Mouse (Mus musculus): ENCODE data around the gene Ccl17.
A peak's percentile ranks its signal among the peaks of the same experiment; 100 is the strongest.

Gene Ccl17

DNA sequence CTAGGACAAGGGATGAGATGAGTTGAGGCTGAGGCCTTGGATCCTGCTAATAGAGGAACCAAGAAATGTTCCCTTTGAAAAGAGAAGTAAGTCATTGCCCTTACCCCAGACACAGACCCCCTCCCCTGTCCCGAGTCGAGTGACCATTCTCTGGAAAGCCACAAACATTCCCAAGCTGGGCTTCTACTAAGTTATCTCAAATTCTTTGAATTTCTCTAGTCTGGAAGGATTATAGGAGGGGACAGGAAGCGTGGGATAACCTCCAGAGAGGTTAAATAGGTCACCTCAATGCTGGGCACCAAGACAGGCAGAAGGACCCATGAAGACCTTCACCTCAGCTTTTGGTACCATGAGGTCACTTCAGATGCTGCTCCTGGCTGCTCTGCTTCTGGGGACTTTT is at the start of gene Ccl17:
TSS of gene Ccl17 (plus strand) at position 301 of the 400 bp plus-strand sequence.
- DNase-seq (ENCODE audit: low spot score), result no peak

DNA sequence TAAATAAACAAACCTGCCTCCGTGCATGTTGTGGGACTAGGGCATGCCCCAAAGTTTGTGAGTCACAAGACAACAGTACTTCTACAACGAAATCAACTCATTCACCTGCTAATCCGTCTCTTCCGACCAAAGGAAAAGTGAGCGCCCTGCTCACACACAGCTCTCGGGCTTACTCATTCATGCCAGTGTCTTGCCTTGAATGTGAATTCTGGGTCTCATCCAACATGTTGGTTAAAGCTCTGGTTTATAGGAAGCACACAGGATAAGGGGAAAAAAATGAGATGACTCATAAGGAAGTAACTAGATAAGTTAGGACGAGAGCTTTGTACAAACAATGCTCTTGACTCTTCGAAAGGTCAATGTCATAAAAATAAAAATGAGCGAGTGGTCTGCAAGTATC is 43.2 kb upstream of the Ccl17 start:
- DNase-seq (ENCODE audit: low spot score), result no peak

DNA sequence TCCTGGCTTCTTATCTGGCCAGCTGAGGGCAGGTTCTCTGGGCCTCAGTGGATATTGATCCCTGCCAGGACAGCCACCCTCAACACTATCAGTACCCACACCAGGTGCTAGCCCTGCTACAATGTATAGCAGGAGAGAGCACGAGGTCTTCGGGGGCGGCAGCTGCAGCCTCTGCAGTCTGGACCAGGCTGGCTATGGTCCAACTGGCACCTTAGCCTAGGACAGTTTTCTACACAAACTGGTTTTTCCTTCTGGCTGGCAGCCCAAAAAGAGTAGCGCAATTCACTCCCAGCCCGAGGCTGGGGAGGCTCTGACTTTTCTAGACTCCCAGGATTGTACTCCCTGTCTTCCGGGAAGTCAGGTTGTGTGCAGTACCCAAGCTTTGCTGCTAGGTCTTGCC is 39.3 kb upstream of the Ccl17 start:
- DNase-seq (ENCODE audit: low spot score), result peak; percentile 89

DNA sequence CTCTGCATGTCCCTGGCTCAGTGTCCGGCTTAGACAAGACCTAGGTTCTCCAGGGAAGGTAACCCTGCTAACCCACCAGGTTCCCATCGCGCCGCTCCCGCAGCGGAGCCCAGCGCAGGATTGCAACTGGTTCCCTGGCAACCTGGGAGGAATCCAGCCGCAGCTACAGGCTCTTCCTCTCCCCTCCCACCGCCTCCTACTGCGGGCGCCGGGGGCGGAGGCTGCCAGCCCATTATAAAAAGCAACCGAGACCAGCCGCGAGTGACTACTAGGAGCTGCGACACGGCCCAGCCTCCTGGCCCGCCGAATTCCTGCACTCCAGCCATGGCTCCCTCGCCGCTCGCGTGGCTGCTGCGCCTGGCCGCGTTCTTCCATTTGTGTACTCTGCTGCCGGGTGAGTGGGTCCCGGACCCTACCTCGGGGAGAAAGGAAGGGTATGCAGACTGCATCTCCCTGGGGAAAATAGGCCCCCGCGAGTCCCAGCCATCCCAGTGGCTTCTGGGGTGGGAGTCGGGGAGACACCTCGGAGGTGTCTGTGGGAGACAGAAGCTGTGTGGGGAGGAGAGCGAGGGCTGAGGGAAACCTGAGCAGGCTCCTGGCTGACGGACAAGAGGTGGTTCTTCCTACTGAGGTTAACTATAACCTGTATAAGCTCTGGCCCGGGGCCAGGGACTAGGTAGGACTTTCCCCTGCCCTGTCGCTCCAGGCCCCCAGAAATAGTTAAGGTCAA is 38.1 kb upstream of the Ccl17 start, which contains the start of gene Cx3cl1:
TSS of gene Cx3cl1 (plus strand) at position 69 of the 730 bp plus-strand sequence.
- peak; percentile 80 for DNase-seq (ENCODE audit: low spot score)

DNA sequence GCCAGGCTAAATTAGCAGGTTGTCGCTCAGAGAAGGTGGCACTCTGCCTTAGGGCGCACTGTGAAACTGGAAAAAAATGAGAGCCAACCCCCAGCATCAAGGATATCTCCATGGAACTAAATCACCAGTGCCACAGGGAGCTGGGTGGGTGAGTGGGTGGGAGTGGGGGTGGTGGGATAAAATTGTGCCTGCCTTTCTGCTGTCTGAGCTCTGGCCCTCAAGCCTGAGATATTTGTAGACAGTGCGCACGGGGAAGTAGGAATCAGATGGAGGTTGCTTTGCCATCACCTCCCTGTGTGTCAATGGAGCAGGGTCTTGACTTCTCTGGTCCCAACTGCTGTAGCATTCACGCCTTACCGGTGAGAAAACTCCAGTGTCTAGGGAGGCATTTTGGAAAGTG is 37.2 kb upstream of the Ccl17 start:
- DNase-seq (ENCODE audit: low spot score), result no peak

DNA sequence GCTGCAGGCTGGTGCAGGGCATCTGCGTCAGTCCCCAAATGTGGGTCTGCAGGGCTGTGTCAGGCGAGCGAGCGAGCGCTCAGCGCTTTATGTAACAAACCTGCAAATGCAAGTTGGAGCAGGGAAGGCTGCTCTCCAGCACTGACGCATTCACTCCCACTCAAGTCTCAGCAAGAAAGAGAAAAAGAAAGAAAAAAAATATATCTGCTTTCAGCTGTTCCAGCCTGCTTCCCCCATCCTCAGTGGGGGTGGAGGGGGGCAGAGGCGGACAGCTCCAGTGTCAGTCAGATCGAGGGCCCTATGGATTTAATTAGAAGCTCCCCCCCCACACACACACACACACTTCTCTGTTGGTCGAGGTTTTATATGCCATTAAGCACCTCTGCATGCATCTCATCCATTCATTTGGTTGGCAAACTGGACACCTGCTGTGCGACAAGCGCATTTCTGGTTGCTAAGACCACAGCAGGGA is 36.5 kb upstream of the Ccl17 start:
- DNase-seq (ENCODE audit: low spot score), result no peak

DNA sequence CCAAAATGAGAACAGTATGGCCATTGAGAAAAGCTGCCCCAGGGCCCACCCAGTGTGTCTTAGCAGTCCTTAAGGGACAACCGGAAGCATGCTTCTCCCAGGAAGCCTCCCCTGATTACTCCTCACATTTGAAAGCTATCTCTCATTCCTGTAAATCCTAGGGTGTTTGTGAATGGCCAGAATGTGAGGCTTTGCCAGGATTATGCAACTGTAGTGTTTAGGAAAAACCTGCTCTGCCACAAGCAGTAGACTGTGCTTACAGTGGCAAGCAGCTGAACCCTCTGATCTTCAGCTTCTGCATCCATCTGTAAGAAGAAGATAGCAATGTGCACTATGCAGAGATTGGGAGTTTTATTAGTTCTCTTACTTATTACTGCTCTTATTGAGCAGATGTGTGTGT is 35.7 kb upstream of the Ccl17 start:
- DNase-seq (ENCODE audit: low spot score), result no peak

DNA sequence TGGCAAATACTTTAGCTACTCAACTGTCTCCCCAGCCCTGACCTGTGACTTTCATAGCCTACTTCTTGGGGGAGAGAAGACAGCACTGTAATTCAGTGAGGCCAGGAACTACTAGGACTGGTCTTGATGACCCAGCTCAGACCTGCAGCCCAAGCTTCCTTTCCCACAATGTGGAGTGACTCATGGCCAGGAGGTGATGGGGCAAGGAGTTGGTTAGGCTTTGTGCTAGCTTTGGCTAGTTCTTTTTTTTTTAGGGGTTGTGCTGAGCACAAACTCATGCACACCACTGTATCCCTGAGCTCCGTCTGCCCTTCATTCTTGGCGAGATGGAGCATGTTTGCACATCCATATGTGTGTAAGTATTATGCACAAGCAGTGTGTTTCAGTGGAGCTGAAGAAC is 33.9 kb upstream of the Ccl17 start:
- DNase-seq (ENCODE audit: low spot score), result no peak

DNA sequence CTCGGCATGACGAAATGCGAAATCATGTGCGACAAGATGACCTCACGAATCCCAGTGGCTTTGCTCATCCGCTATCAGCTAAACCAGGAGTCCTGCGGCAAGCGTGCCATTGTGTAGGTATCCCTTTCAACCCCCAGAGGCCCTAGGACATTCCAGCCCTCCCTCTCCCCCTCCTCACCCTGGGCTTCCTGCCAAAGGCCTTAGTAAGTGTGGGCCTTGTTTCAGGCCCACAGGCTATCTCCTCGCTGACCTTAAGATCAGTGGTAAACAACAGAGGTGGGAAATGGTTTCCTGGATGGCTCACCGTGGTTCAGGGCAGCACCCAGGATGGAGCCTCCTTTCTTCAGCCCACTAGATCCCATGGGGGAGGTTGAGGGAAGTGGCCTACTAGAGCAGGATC is 32.2 kb upstream of the Ccl17 start:
- DNase-seq (ENCODE audit: low spot score), result no peak

DNA sequence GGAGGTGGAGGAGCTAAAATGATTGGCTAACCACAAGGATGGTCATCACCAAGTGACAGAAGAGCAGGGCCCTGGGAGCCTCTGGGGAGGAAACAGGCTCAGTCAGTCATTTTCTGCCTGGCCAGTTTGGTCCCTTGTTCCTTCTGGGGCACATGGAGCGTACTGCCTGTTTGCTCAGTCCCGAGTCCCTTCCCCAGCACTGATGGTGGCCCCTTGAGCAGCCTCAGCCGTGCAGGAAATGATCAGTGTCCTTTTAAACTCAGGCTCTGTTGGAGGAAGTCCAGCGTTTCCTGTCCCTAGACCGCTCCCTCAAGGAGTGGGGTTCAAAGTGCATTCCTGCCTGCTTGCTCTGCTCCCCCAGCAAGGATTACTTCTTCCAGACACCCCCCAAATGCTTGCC is 31.8 kb upstream of the Ccl17 start:
- no peak for DNase-seq (ENCODE audit: low spot score)

DNA sequence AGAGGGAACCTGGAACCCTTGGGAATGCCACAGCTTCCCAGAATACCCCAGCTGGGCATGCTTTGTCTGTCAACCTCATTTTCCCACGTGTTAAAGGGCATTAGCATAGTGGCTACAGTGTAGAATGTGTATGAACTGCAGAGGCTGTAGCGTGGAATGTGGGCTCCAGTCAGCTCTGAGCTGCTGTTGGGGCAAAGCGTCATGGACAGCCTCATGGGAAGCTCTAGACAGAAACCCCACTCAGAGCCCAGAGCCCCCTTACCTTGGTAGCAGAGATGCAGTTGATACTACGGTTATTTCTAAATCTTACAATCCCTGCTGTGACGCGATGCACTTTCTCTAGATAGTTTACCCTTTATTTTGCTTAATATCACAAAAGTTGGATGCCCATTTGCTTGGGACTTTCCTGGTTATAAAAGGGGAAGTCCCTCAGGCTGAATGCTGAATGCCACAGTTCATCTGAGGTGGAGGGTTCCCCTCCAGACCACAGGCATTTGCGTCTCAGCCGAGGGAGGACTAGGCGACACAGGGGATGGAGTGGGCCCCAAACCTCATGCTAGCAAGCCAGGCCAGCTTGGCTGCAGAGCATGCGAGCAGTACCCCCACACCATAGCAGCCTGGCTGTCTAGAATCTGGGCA is 31.2 kb upstream of the Ccl17 start:
- DNase-seq (ENCODE audit: low spot score), result no peak

DNA sequence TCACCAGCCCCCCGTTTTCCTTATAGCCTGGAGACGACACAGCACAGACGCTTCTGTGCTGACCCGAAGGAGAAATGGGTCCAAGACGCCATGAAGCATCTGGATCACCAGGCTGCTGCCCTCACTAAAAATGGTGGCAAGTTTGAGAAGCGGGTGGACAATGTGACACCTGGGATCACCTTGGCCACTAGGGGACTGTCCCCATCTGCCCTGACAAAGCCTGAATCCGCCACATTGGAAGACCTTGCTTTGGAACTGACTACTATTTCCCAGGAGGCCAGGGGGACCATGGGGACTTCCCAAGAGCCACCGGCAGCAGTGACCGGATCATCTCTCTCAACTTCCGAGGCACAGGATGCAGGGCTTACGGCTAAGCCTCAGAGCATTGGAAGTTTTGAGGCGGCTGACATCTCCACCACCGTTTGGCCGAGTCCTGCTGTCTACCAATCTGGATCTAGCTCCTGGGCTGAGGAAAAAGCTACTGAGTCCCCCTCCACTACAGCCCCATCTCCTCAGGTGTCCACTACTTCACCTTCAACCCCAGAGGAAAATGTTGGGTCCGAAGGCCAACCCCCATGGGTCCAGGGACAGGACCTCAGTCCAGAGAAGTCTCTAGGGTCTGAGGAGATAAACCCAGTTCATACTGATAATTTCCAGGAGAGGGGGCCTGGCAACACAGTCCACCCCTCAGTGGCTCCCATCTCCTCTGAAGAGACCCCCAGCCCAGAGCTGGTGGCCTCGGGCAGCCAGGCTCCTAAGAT is 30.5 kb upstream of the Ccl17 start:
- no peak for DNase-seq (ENCODE audit: low spot score)

DNA sequence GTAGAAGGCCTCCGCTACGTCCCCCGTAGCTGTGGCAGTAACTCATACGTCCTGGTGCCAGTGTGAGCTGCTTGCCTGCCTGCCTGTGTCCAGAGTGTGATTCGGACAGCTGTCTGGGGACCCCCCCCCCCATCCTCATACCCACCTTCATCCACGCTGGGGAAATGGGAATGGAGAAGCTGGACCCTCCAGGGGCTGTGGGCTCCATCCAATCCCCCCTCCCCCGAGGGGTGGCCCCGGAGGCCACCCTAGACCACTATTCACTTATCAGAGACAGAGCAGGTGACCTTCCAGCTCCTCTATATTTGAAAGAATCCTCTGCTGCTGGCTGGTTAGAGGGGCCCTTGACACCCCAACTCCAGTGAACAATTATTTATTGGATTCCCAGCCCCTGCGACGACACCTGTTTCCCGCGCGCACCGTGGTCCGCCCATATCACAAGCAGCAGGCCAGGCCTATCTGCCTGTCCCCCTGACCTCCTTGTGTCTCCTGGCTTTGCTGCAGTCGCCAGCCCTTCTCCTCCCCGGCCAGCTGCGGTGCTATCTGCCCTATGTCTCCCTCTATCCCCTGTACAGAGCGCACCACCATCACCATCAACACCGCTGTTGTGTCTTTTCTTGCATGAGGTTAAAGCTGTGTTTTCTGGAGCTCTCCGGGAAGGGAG is 29.6 kb upstream of the Ccl17 start:
- no peak for DNase-seq (ENCODE audit: low spot score)

DNA sequence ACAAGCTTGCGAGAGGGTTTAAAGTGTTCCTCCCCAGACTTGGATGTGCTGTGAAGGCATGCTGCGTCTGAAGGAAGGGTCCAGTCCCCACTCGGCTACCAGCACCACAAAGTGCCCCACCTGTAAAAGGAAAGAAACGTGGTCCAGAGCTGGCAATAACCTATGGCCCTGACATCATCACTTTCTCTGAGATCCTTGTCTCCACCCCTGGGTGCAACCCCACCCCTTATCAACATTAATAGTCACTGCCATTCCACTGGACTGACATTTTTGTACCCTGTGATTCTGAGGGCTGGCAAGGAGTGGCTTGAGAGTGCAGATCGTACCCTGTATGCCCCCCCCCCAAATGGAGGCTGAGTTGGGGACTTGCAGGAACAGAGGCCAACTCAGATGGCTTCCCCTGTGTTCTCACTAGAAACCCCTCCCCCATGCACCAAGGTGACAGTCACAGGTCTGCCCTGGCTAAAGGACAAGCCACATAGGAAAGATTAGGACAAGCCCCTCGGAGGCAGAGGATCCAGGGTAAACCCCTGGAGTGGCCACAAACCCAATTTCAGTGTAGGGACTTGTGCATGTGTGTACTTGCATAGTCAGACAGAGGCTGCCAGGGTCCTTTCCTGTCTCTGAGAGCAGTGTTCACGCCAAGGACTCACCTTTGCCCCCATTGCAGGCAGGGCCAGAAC is 29.0 kb upstream of the Ccl17 start:
- DNase-seq (ENCODE audit: low spot score), result no peak

DNA sequence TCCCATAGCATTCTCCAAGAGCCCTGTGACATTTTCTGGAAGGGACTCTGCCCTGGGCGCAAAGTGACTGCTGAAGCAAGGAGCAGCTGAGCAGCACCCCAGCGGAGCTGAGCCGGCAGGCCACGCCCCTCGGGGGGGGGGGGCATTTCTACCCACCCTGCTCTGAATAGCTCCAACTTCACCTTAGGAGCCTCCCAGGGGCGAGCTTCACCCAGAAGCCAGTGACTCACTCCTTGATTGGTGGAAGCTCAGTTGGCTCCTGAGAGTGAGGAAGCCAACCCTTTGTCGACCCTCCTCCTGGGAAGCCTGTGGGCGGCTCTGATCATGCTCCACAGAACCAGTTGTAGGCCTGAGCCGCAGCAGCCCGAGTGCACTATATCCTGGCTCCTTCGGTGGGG is 28.4 kb upstream of the Ccl17 start:
- DNase-seq (ENCODE audit: low spot score), result no peak

DNA sequence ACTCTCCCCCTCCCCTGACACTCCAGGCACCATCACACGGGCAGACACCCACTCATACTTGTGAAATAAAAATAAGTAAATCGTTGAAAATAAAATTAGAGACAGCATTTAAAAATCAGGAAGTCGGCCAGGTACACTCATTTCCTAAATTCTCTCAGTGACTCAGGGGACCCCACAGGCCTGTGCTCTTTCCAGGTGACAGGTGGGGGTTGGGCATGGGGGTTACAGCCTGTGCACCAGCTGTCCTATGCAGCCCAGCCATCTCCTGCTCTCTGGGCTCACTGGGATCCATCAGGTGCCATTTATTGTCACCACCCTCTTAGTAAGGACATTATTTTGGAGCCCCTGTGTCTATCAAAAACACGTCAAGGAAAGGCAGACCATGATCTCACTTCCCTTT is 26.4 kb upstream of the Ccl17 start:
- no peak for DNase-seq (ENCODE audit: low spot score)

DNA sequence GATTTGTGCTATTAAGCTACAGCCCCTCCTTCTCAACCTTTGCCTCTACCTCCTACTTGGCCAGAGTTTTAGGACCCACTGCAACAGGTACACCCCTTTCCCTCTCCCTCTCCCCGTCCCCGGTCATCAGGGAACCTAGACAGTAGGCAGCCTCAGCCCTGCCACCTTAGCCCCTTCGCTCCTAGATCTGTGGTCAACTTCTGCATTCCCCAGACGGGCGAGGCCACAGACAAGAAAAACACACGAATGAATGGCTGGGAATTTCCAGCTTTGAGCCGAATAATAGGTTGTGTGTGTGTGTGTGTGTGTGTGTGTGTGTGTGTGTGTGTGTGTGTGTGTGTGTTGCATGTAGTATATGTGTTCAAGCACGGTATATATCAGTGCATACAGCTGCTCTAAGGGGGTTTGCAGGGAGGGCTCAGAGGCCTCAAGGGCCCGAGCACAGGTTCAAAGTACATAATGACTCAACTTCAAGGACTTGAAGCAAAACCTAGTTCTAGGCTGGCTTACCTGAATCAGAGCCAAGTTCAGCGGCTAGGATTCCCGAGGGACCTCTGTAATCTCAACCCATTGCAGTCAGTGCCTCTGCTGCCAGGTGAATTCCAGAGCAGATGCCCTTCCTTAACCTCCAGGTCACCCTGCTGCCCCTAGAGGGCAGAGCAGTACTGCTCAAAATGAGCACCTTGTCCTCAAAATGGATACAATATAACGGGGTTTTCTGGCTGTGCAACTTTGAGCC is 24.8 kb upstream of the Ccl17 start:
- peak; percentile 81 for DNase-seq (ENCODE audit: low spot score)

DNA sequence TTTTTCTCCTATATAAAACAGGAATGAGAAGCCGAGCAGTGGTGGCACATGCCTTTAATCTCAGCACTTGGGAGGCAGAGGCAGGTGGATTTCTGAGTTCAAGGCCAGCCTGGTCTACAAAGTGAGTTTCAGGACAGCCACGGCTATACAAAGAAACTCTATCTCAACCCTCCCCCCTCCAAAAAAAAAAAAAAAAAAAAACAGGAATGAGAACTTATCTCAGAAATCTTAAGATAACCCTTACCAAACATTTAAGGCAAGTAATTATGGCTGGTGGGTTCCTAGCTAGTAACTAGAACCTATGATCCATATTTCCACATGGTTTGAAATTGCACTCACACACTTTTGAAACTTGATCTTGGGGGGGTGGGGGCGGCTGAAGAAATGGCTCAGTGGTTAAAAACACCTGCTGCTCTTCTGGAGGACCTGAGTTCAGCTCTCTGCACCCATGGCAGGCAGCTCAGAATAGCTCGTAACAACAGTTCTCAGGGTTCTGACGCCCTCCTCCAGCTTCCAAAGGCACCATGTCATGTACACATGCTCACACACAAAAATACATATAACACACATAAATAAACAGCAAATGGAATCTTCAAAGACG is 24.2 kb upstream of the Ccl17 start:
- no peak for DNase-seq (ENCODE audit: low spot score)

DNA sequence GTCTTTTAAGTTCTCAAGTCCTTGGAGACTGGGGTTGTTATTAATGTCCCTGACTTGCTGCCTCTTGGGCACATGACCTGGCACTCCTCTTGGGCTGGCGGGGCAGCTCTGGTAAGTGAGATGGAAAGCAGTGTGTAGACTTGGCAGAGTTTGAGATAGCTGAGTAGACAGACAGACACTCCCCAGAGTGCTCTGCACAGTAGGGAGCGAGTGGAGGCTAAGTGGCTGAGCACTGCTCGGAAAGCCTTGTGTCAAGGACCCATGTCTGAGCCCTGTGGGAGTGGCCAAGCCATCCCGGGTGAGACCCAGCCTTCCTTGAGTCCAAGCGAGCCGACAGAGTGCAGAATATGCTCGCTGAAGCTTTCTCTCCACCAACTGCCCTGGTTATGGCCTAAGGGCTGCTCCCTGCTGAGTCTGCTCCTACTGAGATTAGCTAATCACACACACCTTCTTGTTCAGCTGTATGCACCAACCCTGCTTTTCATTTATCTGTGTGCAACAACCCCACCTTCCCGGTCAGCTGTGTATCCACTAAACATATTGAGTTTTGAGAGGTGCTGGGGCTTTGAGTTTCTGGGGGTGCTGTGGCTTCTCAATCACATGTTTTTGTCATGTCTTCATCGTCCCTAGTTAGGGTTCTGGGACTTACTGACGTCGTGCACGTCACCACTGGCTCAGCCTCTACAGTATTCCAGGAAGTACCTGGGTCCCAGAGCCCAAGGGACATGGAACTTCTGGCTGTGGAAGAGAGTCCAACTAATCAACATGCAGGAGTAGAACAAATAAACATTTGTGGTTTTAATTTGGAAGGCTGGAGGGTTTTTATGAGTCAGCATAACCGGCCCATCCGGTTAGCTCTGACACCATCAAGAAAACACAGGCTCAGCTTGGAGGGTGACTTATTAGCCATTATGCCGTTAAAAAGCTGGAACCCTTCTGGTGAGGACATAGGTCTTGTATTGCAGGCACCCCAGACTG is 22.4 kb upstream of the Ccl17 start:
- DNase-seq (ENCODE audit: low spot score), result no peak
